Mouse (Mus musculus) erythroblast, embryonic 14.5 days (primary cell): ENCODE measurements around the gene Secisbp2. TPM values are rescaled to one million over a fixed set of nuclear protein-coding genes. Genes with fewer than 3 reads are reported as not detected.
"Not testable (repeated sequence)": the region's sequence is repeated elsewhere in the genome, so short reads cannot be mapped to it uniquely, and the experiment has no call there.

Experiments
- H3K27me3 ChIP-seq: 2 replicates; pipeline ENCODE4 v1.6.1; 2012; ENCODE audit warnings: inconsistent platforms; ENCODE audit not compliant: control insufficient read depth
- H3K36me3 ChIP-seq: 2 replicates; pipeline ENCODE4 v1.6.1; 2012; ENCODE audit warnings: mild to moderate bottlenecking, inconsistent platforms; ENCODE audit not compliant: control insufficient read depth
- H3K4me1 ChIP-seq: 2 replicates; pipeline ENCODE4 v1.6.1; 2012; ENCODE audit warnings: inconsistent platforms; ENCODE audit not compliant: control insufficient read depth
- H3K4me3 ChIP-seq: replicated peaks from 2 replicates; pipeline ENCODE3; 2012; ENCODE audit warnings: moderate library complexity, mild to moderate bottlenecking, inconsistent platforms
- H3K9me3 ChIP-seq: 2 replicates; pipeline ENCODE4 v1.6.1; 2012; ENCODE audit warnings: low read length, inconsistent platforms, mixed read lengths; ENCODE audit not compliant: control insufficient read depth
- GATA1 ChIP-seq: IDR thresholded peaks from 2 replicates; pipeline ENCODE4 v1.6.1; 2012; ENCODE audit warnings: low read length, inconsistent platforms, mixed read lengths
- TAL1 ChIP-seq: IDR thresholded peaks from 3 replicates; pipeline ENCODE4 v1.6.1; 2012; ENCODE audit warnings: low read length, inconsistent platforms, mixed read lengths
- polyA plus RNA-seq: library from polyadenylated mRNA; stranded (reverse); fragments of >175 nt; gene quantifications from 2 replicates; pipeline ENCODE4 v1.2.3, GENCODE M21; 2012

Gene Secisbp2
- polyA plus RNA-seq, 1 experiment: 2.3 TPM

- no peak for TF ChIP-seq TAL1
- no peak for TF ChIP-seq GATA1
- Histone ChIP-seq H3K36me3 (no peaks in the 10 kb centered on the region), H3K9me3 (no peaks in the 10 kb centered on the region), H3K27me3 (no peaks in the 10 kb centered on the region; the same call in 1 of the 2 replicates), H3K4me1 (peaks cover 3% of the 10 kb centered on the region; the same call in 1 of the 2 replicates), H3K4me3 (no peak overlapping the region)
These were observed 34.2 kb upstream of the Secisbp2 start for GRCm38 (mm10) chr13:51617306-51617705.

GRCm38 (mm10) chr13:51617861-51618260 lies 33.6 kb upstream of the Secisbp2 start:
- no peaks in the 10 kb centered on the region for H3K36me3 ChIP-seq
- H3K4me1 ChIP-seq: peaks cover 3% of the 10 kb centered on the region; the same call in 1 of the 2 replicates
- no peaks in the 10 kb centered on the region; the same call in 1 of the 2 replicates for H3K27me3 ChIP-seq
- TF ChIP-seq GATA1 (no peak), TAL1 (no peak)
- no peaks in the 10 kb centered on the region for H3K9me3 ChIP-seq
- no peak overlapping the region for H3K4me3 ChIP-seq

GRCm38 (mm10) chr13:51618602-51619001 lies 32.9 kb upstream of the Secisbp2 start:
- Histone ChIP-seq H3K4me3 (no peak overlapping the region), H3K4me1 (peaks cover 3% of the 10 kb centered on the region; the same call in 1 of the 2 replicates), H3K36me3 (no peaks in the 10 kb centered on the region), H3K9me3 (no peaks in the 10 kb centered on the region), H3K27me3 (no peaks in the 10 kb centered on the region; the same call in 1 of the 2 replicates)
- no peak for TF ChIP-seq GATA1
- TF ChIP-seq TAL1: no peak

- Histone ChIP-seq H3K9me3 (no peaks in the 10 kb centered on the region), H3K4me1 (no peaks in the 10 kb centered on the region), H3K4me3 (no peak overlapping the region), H3K27me3 (no peaks in the 10 kb centered on the region), H3K36me3 (no peaks in the 10 kb centered on the region)
- TF ChIP-seq TAL1: no peak
- TF ChIP-seq GATA1: no peak
These were observed 28.9 kb upstream of the Secisbp2 start for GRCm38 (mm10) chr13:51622626-51623025.

- Histone ChIP-seq H3K9me3 (no peaks in the 10 kb centered on the region), H3K27me3 (no peaks in the 10 kb centered on the region), H3K36me3 (no peaks in the 10 kb centered on the region), H3K4me1 (no peaks in the 10 kb centered on the region), H3K4me3 (no peak overlapping the region)
- TF ChIP-seq GATA1: no peak
- TF ChIP-seq TAL1: no peak
These were observed 27.8 kb upstream of the Secisbp2 start for GRCm38 (mm10) chr13:51623678-51624077.

GRCm38 (mm10) chr13:51628273-51628848 lies 23.1 kb upstream of the Secisbp2 start:
- Histone ChIP-seq H3K4me1 (peaks cover 2% of the 10 kb centered on the region; the same call in 1 of the 2 replicates), H3K27me3 (no peaks in the 10 kb centered on the region), H3K9me3 (no peaks in the 10 kb centered on the region), H3K36me3 (no peaks in the 10 kb centered on the region), H3K4me3 (no peak overlapping the region)
- TF ChIP-seq TAL1 (no peak), GATA1 (no peak)

GRCm38 (mm10) chr13:51631354-51631992 lies 20.0 kb upstream of the Secisbp2 start:
- Histone ChIP-seq H3K4me3 (no peak overlapping the region), H3K9me3 (no peaks in the 10 kb centered on the region), H3K4me1 (peaks cover 2% of the 10 kb centered on the region; the same call in 1 of the 2 replicates), H3K27me3 (no peaks in the 10 kb centered on the region), H3K36me3 (no peaks in the 10 kb centered on the region)
- TF ChIP-seq GATA1 (no peak), TAL1 (no peak)

GRCm38 (mm10) chr13:51632560-51633218 lies 18.8 kb upstream of the Secisbp2 start:
- peaks cover 2% of the 10 kb centered on the region; the same call in 1 of the 2 replicates for H3K4me1 ChIP-seq
- H3K9me3 ChIP-seq: no peaks in the 10 kb centered on the region
- no peaks in the 10 kb centered on the region for H3K36me3 ChIP-seq
- TF ChIP-seq GATA1 (no peak), TAL1 (no peak)
- no peak overlapping the region for H3K4me3 ChIP-seq
- H3K27me3 ChIP-seq: no peaks in the 10 kb centered on the region

- H3K9me3 ChIP-seq, H3K4me3 ChIP-seq, H3K27me3 ChIP-seq, H3K4me1 ChIP-seq, H3K36me3 ChIP-seq: not testable (repeated sequence)
These were observed 16.1 kb upstream of the Secisbp2 start for GRCm38 (mm10) chr13:51635384-51635783.
